Comparison of ENCODE assay signal across 22 mouse cellular contexts in genomic region chr16:4915931-4916330, GRCm38 (mm10). TPM values are rescaled to one million over a fixed set of nuclear protein-coding genes. Genes with fewer than 3 reads are reported as not detected.
A peak's percentile ranks its signal among the peaks of the same experiment; 100 is the strongest.
DNase-seq lines count a peak whose midpoint lies in the region; ATAC-seq and TF ChIP-seq lines count a peak whose summit lies in the region.
"Had no signal": no experiment of that assay in that cellular context is flagged by ENCODE, and none has a peak within 500 bp of the region (broad histone marks: within the 10 kb centered on the region; RNA-seq: fewer than 3 reads in every experiment).

No protein-coding gene starts in this region.

- peaks cover 2% of the 10 kb centered on the region for H3K36me3 ChIP-seq in heart, adult 2 months (ENCODE audit: control insufficient read depth, insufficient read depth, low read length)
- H3K36me3 ChIP-seq in liver, embryonic 13.5 days, result peaks cover 44% of the 10 kb centered on the region
- peaks cover 37% of the 10 kb centered on the region for H3K36me3 ChIP-seq in liver, embryonic 12.5 days
- peaks cover 23% of the 10 kb centered on the region for H3K36me3 ChIP-seq in stomach, postnatal 0 days (ENCODE audit: control insufficient read depth, insufficient read depth, low read length)
- peaks cover 71% of the 10 kb centered on the region for H3K36me3 ChIP-seq in intestine, postnatal 0 days (ENCODE audit: control insufficient read depth, insufficient read depth)

- peak overlapping the region; percentile 32 for H3K27ac ChIP-seq in heart, adult 2 months
- peak overlapping the region; percentile 4; the same call in 1 of the 2 replicates for H3K27ac ChIP-seq in liver, embryonic 13.5 days
- no peak overlapping the region for H3K27ac ChIP-seq in liver, embryonic 12.5 days
- H3K27ac ChIP-seq in stomach, postnatal 0 days (replicated peaks), result no peak overlapping the region
- H3K27ac ChIP-seq in intestine, postnatal 0 days (ENCODE audit: low read depth, low read length), result no peak overlapping the region; the same call in 1 of the 2 replicates
- H3K27ac ChIP-seq: embryonic facial prominence, embryonic 13.5 days; embryonic facial prominence, embryonic 15.5 days; forebrain, embryonic 10.5 days; forebrain, embryonic 12.5 days had no signal

- 0 out of 2 replicates have a peak, but pooled peaks have one; percentile 48 for TF ChIP-seq EP300 in heart, adult 2 months (IDR thresholded peaks at IDR 0.05; ENCODE audit: insufficient read depth, low read depth, low read length)
- no peak for TF ChIP-seq EP300 in stomach, postnatal 0 days (optimal IDR thresholded peaks at IDR 0.05)

- H3K79me2 ChIP-seq in heart, adult 2 months (replicated peaks; ENCODE audit: control insufficient read depth, insufficient read depth, low read length), result no peaks in the 10 kb centered on the region

- intact Hi-C loops in heart, adult 2 months (cut with DNase I), result no loop called here
- intact Hi-C loops in heart, postnatal 14 days (cut with DNase I), result no loop called here

- H3K4me3 ChIP-seq in heart, adult 2 months, result no peak overlapping the region
- H3K4me3 ChIP-seq in liver, embryonic 13.5 days (replicated peaks), result no peak overlapping the region
- H3K4me3 ChIP-seq in liver, embryonic 12.5 days, result no peak overlapping the region
- no peak overlapping the region for H3K4me3 ChIP-seq in stomach, postnatal 0 days (ENCODE audit: low read depth, low read length)
- H3K4me3 ChIP-seq in intestine, postnatal 0 days (ENCODE audit: low read depth, low read length), result no peak overlapping the region
- H3K4me3 ChIP-seq: embryonic facial prominence, embryonic 13.5 days; embryonic facial prominence, embryonic 15.5 days; erythroblast, embryonic 14.5 days; forebrain, embryonic 10.5 days; forebrain, embryonic 12.5 days had no signal

- ATAC-seq in liver, embryonic 13.5 days (ENCODE audit: low read depth), result no peak
- ATAC-seq in liver, embryonic 12.5 days, result no peak
- ATAC-seq in stomach, postnatal 0 days (ENCODE audit: low FRiP score, low TSS enrichment), result 0 out of 2 replicates have a peak, but pooled peaks have one; percentile 9
- ATAC-seq in intestine, postnatal 0 days, result no peak
- ATAC-seq: forebrain, embryonic 14.5 days had no signal

- 44% methylated on average over 3 of the region's 3 CpGs for WGBS in heart, adult 2 months
- 57% methylated on average over 3 of the region's 3 CpGs for WGBS in liver, embryonic 13.5 days (ENCODE audit: insufficient replicate concordance)
- 67% methylated on average over 3 of the region's 3 CpGs for WGBS in liver, embryonic 12.5 days (ENCODE audit: insufficient replicate concordance)
- WGBS in stomach, postnatal 0 days, result 86% methylated on average over 3 of the region's 3 CpGs
- 60% methylated on average over 3 of the region's 3 CpGs for WGBS in intestine, postnatal 0 days

- H3K4me2 ChIP-seq in liver, embryonic 13.5 days, result no peak overlapping the region
- no peak overlapping the region for H3K4me2 ChIP-seq in liver, embryonic 12.5 days
- no peak overlapping the region for H3K4me2 ChIP-seq in stomach, postnatal 0 days (replicated peaks; ENCODE audit: low read depth)
- no peak overlapping the region for H3K4me2 ChIP-seq in intestine, postnatal 0 days (replicated peaks; ENCODE audit: low read depth)
- H3K4me2 ChIP-seq: embryonic facial prominence, embryonic 13.5 days; embryonic facial prominence, embryonic 15.5 days; forebrain, embryonic 12.5 days had no signal

- no peak overlapping the region for H3K9ac ChIP-seq in heart, adult 2 months (ENCODE audit: low read depth, low read length)
- H3K9ac ChIP-seq in liver, embryonic 13.5 days, result no peak overlapping the region
- no peak overlapping the region for H3K9ac ChIP-seq in liver, embryonic 12.5 days
- no peak overlapping the region for H3K9ac ChIP-seq in stomach, postnatal 0 days (ENCODE audit: low read length)
- no peak overlapping the region for H3K9ac ChIP-seq in intestine, postnatal 0 days (ENCODE audit: low read depth, low read length)
- H3K9ac ChIP-seq: embryonic facial prominence, embryonic 13.5 days; embryonic facial prominence, embryonic 15.5 days; forebrain, embryonic 12.5 days had no signal

- H3K27me3 ChIP-seq in heart, adult 2 months (ENCODE audit: control insufficient read depth, insufficient read depth, low read length), result no peaks in the 10 kb centered on the region
- no peaks in the 10 kb centered on the region for H3K27me3 ChIP-seq in liver, embryonic 13.5 days
- no peaks in the 10 kb centered on the region for H3K27me3 ChIP-seq in liver, embryonic 12.5 days (replicated peaks)
- no peaks in the 10 kb centered on the region for H3K27me3 ChIP-seq in stomach, postnatal 0 days (ENCODE audit: control insufficient read depth, insufficient read depth, low read length)
- no peaks in the 10 kb centered on the region for H3K27me3 ChIP-seq in intestine, postnatal 0 days (replicated peaks; ENCODE audit: control insufficient read depth, insufficient read depth, low read length)
- H3K27me3 ChIP-seq: embryonic facial prominence, embryonic 13.5 days; embryonic facial prominence, embryonic 15.5 days; forebrain, embryonic 12.5 days had no signal

- no peaks in the 10 kb centered on the region for H3K9me3 ChIP-seq in liver, embryonic 13.5 days (replicated peaks)
- H3K9me3 ChIP-seq in liver, embryonic 12.5 days (replicated peaks), result no peaks in the 10 kb centered on the region
- H3K9me3 ChIP-seq in stomach, postnatal 0 days (ENCODE audit: control insufficient read depth, low read length), result no peaks in the 10 kb centered on the region
- no peaks in the 10 kb centered on the region for H3K9me3 ChIP-seq in intestine, postnatal 0 days (ENCODE audit: control insufficient read depth)
- H3K9me3 ChIP-seq: embryonic facial prominence, embryonic 13.5 days; embryonic facial prominence, embryonic 15.5 days; forebrain, embryonic 10.5 days; forebrain, embryonic 12.5 days had no signal

- no peak for TF ChIP-seq POLR2A in heart, adult 2 months (IDR thresholded peaks at IDR 0.05; ENCODE audit: insufficient read depth, low read depth, low read length)

- peaks cover 20% of the 10 kb centered on the region for H3K4me1 ChIP-seq in heart, adult 2 months (ENCODE audit: control insufficient read depth, insufficient read depth, low read length)
- peaks cover 22% of the 10 kb centered on the region for H3K4me1 ChIP-seq in liver, embryonic 13.5 days (replicated peaks)
- peaks cover 15% of the 10 kb centered on the region for H3K4me1 ChIP-seq in liver, embryonic 12.5 days
- 0 out of 2 replicates have a peak, but pooled peaks cover 2% of the 10 kb centered on the region for H3K4me1 ChIP-seq in stomach, postnatal 0 days (replicated peaks; ENCODE audit: control insufficient read depth, insufficient read depth)
- H3K4me1 ChIP-seq in intestine, postnatal 0 days (replicated peaks; ENCODE audit: control insufficient read depth, insufficient read depth, low read length), result no peaks in the 10 kb centered on the region

- TF ChIP-seq CTCF in heart, adult 2 months (IDR thresholded peaks at IDR 0.05), result no peak
- no peak for TF ChIP-seq CTCF in stomach, postnatal 0 days (IDR thresholded peaks at IDR 0.05; ENCODE audit: low read depth)
- no peak for TF ChIP-seq CTCF in intestine, postnatal 0 days (IDR thresholded peaks at IDR 0.05; ENCODE audit: low read depth)

- peak in 1 of 2 experiments; percentile 36 for DNase-seq in heart, adult 2 months
- no peak for DNase-seq in heart, postnatal 14 days
- no peak for DNase-seq in liver, embryonic 13.5 days
- DNase-seq in stomach, postnatal 0 days (ENCODE audit: low spot score), result no peak
- DNase-seq: adrenal gland, adult 2 months; adrenal gland, postnatal 10 days; adrenal gland, postnatal 25 days; cerebellum, adult 11 months; cerebellum, adult 18-20 months; cerebellum, adult 8-10 months; cerebellum, adult 9-11 months; cerebellum, postnatal 14 days; cerebellum, postnatal 36 days; embryo, embryonic 11 days had no signal

RNA-seq across cellular contexts. Expression of gene Nudt16l1, which starts 22.6 kb away (rescaled TPM):
- 10 to 100 TPM; 16.7 to 17.1 TPM for total RNA-seq in heart, adult 2 months (2021)
- 38.9 and 44.5 TPM in 2 replicates for polyA plus RNA-seq in heart, adult 2 months (2012; rRNA removed)
- 10 to 100 TPM; 31.4 to 32.3 TPM for total RNA-seq in heart, postnatal 14 days (2021)
- polyA plus RNA-seq in liver, embryonic 13.5 days (2015; fragmentation: Nextera tagmentation; extraction: Ambion mirVana), result 53.6 and 55.1 TPM in 2 replicates
- 61.2 and 62.7 TPM in 2 replicates for polyA plus RNA-seq in liver, embryonic 12.5 days (2016; fragmentation: Nextera tagmentation; extraction: Ambion mirVana)
- polyA plus RNA-seq in stomach, postnatal 0 days (2015; fragmentation: Nextera tagmentation; extraction: Ambion mirVana), result 92.9 and 93.6 TPM in 2 replicates
- polyA plus RNA-seq in intestine, postnatal 0 days (2015; fragmentation: Nextera tagmentation; extraction: Ambion mirVana), result 77.7 and 79.5 TPM in 2 replicates

RNA-seq across cellular contexts. Expression of gene Mgrn1, which starts 29.9 kb away (rescaled TPM):
- total RNA-seq in heart, adult 2 months (2021), result 100 to 1,000 TPM; 148 to 168 TPM
- 274 and 284 TPM in 2 replicates for polyA plus RNA-seq in heart, adult 2 months (2012; rRNA removed)
- 100 to 1,000 TPM; 151 to 161 TPM for total RNA-seq in heart, postnatal 14 days (2021)
- 22.6 and 24.5 TPM in 2 replicates for polyA plus RNA-seq in liver, embryonic 13.5 days (2015; fragmentation: Nextera tagmentation; extraction: Ambion mirVana)
- 29.8 and 31.1 TPM in 2 replicates for polyA plus RNA-seq in liver, embryonic 12.5 days (2016; fragmentation: Nextera tagmentation; extraction: Ambion mirVana)
- 43.0 and 44.0 TPM in 2 replicates for polyA plus RNA-seq in stomach, postnatal 0 days (2015; fragmentation: Nextera tagmentation; extraction: Ambion mirVana)
- polyA plus RNA-seq in intestine, postnatal 0 days (2015; fragmentation: Nextera tagmentation; extraction: Ambion mirVana), result 57.8 and 62.8 TPM in 2 replicates

RNA-seq across cellular contexts. Expression of gene Ubald1, which starts 35.8 kb away (rescaled TPM):
- total RNA-seq in heart, adult 2 months (2021), result 10 to 100 TPM; 17.2 to 18.3 TPM
- polyA plus RNA-seq in heart, adult 2 months (2012; rRNA removed), result 18.2 and 24.5 TPM in 2 replicates
- total RNA-seq in heart, postnatal 14 days (2021), result 10 to 100 TPM; 21.3 to 23.1 TPM
- polyA plus RNA-seq in liver, embryonic 13.5 days (2015; fragmentation: Nextera tagmentation; extraction: Ambion mirVana), result 12.3 and 13.3 TPM in 2 replicates
- polyA plus RNA-seq in liver, embryonic 12.5 days (2016; fragmentation: Nextera tagmentation; extraction: Ambion mirVana), result 14.7 and 16.8 TPM in 2 replicates
- 32.1 and 40.0 TPM in 2 replicates for polyA plus RNA-seq in stomach, postnatal 0 days (2015; fragmentation: Nextera tagmentation; extraction: Ambion mirVana)
- polyA plus RNA-seq in intestine, postnatal 0 days (2015; fragmentation: Nextera tagmentation; extraction: Ambion mirVana), result 22.9 and 24.9 TPM in 2 replicates

RNA-seq across cellular contexts. Expression of gene Anks3, which starts 48.1 kb away (rescaled TPM):
- total RNA-seq in heart, adult 2 months (2021), result 10 to 100 TPM; 11.4 to 12.7 TPM
- polyA plus RNA-seq in heart, adult 2 months (2012; rRNA removed), result 21.3 and 30.4 TPM in 2 replicates
- total RNA-seq in heart, postnatal 14 days (2021), result 10 to 100 TPM; 15.3 to 16.3 TPM
- polyA plus RNA-seq in liver, embryonic 13.5 days (2015; fragmentation: Nextera tagmentation; extraction: Ambion mirVana), result 12.1 and 13.9 TPM in 2 replicates
- 16.8 and 19.7 TPM in 2 replicates for polyA plus RNA-seq in liver, embryonic 12.5 days (2016; fragmentation: Nextera tagmentation; extraction: Ambion mirVana)
- polyA plus RNA-seq in stomach, postnatal 0 days (2015; fragmentation: Nextera tagmentation; extraction: Ambion mirVana), result 21.6 and 22.7 TPM in 2 replicates
- polyA plus RNA-seq in intestine, postnatal 0 days (2015; fragmentation: Nextera tagmentation; extraction: Ambion mirVana), result 17.7 and 18.0 TPM in 2 replicates

Comparison
In these comparisons a context has a peak if more than half of its experiments do, and no peak if none do; other contexts are left out.
1. H3K27ac ChIP-seq: peak in heart, adult 2 months (single experiment) and liver, embryonic 13.5 days (single experiment); none in liver, embryonic 12.5 days (single experiment), stomach, postnatal 0 days (single experiment) and intestine, postnatal 0 days (single experiment).